Mouse (Mus musculus): ENCODE results near the gene Pmepa1. TPM values are rescaled to one million over a fixed set of nuclear protein-coding genes. Genes with fewer than 3 reads are reported as not detected.
A peak's percentile ranks its signal among the peaks of the same experiment; 100 is the strongest.

Pmepa1 gene
- polyA plus RNA-seq, 1 experiment from 2014 or later: 4.6 TPM

GRCm38 (mm10) chr2:173264467-173265128 lies 11.7 kb downstream of the Pmepa1 start:
- H3K27me3 ChIP-seq (replicated peaks): no peaks in the 10 kb centered on the region
- no peaks in the 10 kb centered on the region for H3K36me3 ChIP-seq
- peaks cover 75% of the 10 kb centered on the region for H3K4me1 ChIP-seq
- H3K9ac ChIP-seq (replicated peaks): no peak overlapping the region
- H3K27ac ChIP-seq (replicated peaks): no peak overlapping the region; the same call in 1 of the 2 replicates
- H3K4me2 ChIP-seq: no peak overlapping the region
- 25% methylated on average over 13 of the region's 13 CpGs for WGBS
- no peaks in the 10 kb centered on the region for H3K9me3 ChIP-seq (replicated peaks)
- ATAC-seq (ENCODE audit: low FRiP score): peak; percentile 20; the same call in 1 of the 2 replicates
- H3K4me3 ChIP-seq (replicated peaks): no peak overlapping the region

- H3K4me3 ChIP-seq (replicated peaks): no peak overlapping the region
- H3K4me1 ChIP-seq: peaks cover 78% of the 10 kb centered on the region
- H3K27me3 ChIP-seq (replicated peaks): no peaks in the 10 kb centered on the region
- H3K9me3 ChIP-seq (replicated peaks): no peaks in the 10 kb centered on the region
- H3K4me2 ChIP-seq: no peak overlapping the region
- H3K36me3 ChIP-seq: no peaks in the 10 kb centered on the region
- 63% methylated on average over 11 of the region's 11 CpGs for WGBS
- H3K27ac ChIP-seq (replicated peaks): no peak overlapping the region
- ATAC-seq (ENCODE audit: low FRiP score): 0 out of 2 replicates have a peak, but pooled peaks have one; percentile 14
- no peak overlapping the region for H3K9ac ChIP-seq (replicated peaks)
These were observed 12.6 kb downstream of the Pmepa1 start for GRCm38 (mm10) chr2:173263636-173264330.

- no peak for ATAC-seq (ENCODE audit: low FRiP score)
- Histone ChIP-seq H3K9ac (replicated peaks) (no peak overlapping the region), H3K9me3 (replicated peaks) (no peaks in the 10 kb centered on the region), H3K36me3 (no peaks in the 10 kb centered on the region), H3K27me3 (replicated peaks) (no peaks in the 10 kb centered on the region), H3K4me1 (peaks cover 90% of the 10 kb centered on the region), H3K4me3 (replicated peaks) (no peak overlapping the region), H3K27ac (replicated peaks) (no peak overlapping the region), H3K4me2 (no peak overlapping the region)
- WGBS: 52% methylated on average over 10 of the region's 10 CpGs
These were observed 14.8 kb downstream of the Pmepa1 start for GRCm38 (mm10) chr2:173261497-173261896.

- Histone ChIP-seq H3K9ac (replicated peaks) (no peak overlapping the region), H3K4me1 (peaks cover 90% of the 10 kb centered on the region), H3K27ac (replicated peaks) (peak overlapping the region; percentile 28; the same call in 1 of the 2 replicates)
These were observed 17.8 kb downstream of the Pmepa1 start for GRCm38 (mm10) chr2:173258459-173259091.

GRCm38 (mm10) chr2:173257610-173258009 lies 18.7 kb downstream of the Pmepa1 start:
- 22% methylated on average over 7 of the region's 7 CpGs for WGBS
- Histone ChIP-seq H3K36me3 (no peaks in the 10 kb centered on the region), H3K4me1 (peaks cover 96% of the 10 kb centered on the region), H3K27ac (replicated peaks) (peak overlapping the region; percentile 28; the same call in 1 of the 2 replicates), H3K9me3 (replicated peaks) (no peaks in the 10 kb centered on the region), H3K9ac (replicated peaks) (no peak overlapping the region), H3K4me3 (replicated peaks) (no peak overlapping the region), H3K4me2 (no peak overlapping the region), H3K27me3 (replicated peaks) (no peaks in the 10 kb centered on the region)
- peak; percentile 51 for ATAC-seq (ENCODE audit: low FRiP score)

More at GRCm38 (mm10) chr2:173258459-173259091, 17.8 kb downstream of the Pmepa1 start:
- Histone ChIP-seq H3K4me2 (no peak overlapping the region; the same call in 1 of the 2 replicates), H3K27me3 (replicated peaks) (no peaks in the 10 kb centered on the region), H3K4me3 (replicated peaks) (no peak overlapping the region), H3K36me3 (no peaks in the 10 kb centered on the region), H3K9me3 (replicated peaks) (no peaks in the 10 kb centered on the region)
- WGBS: 13% methylated on average over 9 of the region's 9 CpGs
- ATAC-seq (ENCODE audit: low FRiP score): no peak

GRCm38 (mm10) chr2:173256552-173256949 lies 19.8 kb downstream of the Pmepa1 start:
- Histone ChIP-seq H3K27ac (replicated peaks) (no peak overlapping the region), H3K4me2 (no peak overlapping the region), H3K27me3 (replicated peaks) (no peaks in the 10 kb centered on the region), H3K36me3 (no peaks in the 10 kb centered on the region), H3K4me3 (replicated peaks) (no peak overlapping the region), H3K4me1 (peaks cover 96% of the 10 kb centered on the region), H3K9me3 (replicated peaks) (no peaks in the 10 kb centered on the region), H3K9ac (replicated peaks) (no peak overlapping the region)
- no peak for ATAC-seq (ENCODE audit: low FRiP score)
- 82% methylated on average over 4 of the region's 4 CpGs for WGBS

GRCm38 (mm10) chr2:173255810-173256551 lies 20.4 kb downstream of the Pmepa1 start:
- WGBS: 49% methylated on average over 7 of the region's 7 CpGs
- Histone ChIP-seq H3K4me2 (no peak overlapping the region), H3K27ac (replicated peaks) (no peak overlapping the region), H3K4me3 (replicated peaks) (no peak overlapping the region), H3K9ac (replicated peaks) (no peak overlapping the region), H3K36me3 (no peaks in the 10 kb centered on the region), H3K9me3 (replicated peaks) (no peaks in the 10 kb centered on the region), H3K4me1 (peaks cover 96% of the 10 kb centered on the region), H3K27me3 (replicated peaks) (no peaks in the 10 kb centered on the region)
- no peak for ATAC-seq (ENCODE audit: low FRiP score)

- no peaks in the 10 kb centered on the region for H3K27me3 ChIP-seq (replicated peaks)
- H3K4me1 ChIP-seq: peaks cover 98% of the 10 kb centered on the region
- 0 out of 2 replicates have a peak overlapping the region, but pooled peaks have one; percentile 23 for H3K9ac ChIP-seq (replicated peaks)
- no peak for ATAC-seq (ENCODE audit: low FRiP score)
- no peaks in the 10 kb centered on the region for H3K36me3 ChIP-seq
- H3K4me2 ChIP-seq: peak overlapping the region; percentile 40; the same call in 1 of the 2 replicates
- no peak overlapping the region for H3K4me3 ChIP-seq (replicated peaks)
- WGBS: 8% methylated on average over 26 of the region's 26 CpGs
- H3K27ac ChIP-seq (replicated peaks): peak overlapping the region; percentile 64
- H3K9me3 ChIP-seq (replicated peaks): no peaks in the 10 kb centered on the region
These were observed 22.3 kb downstream of the Pmepa1 start for GRCm38 (mm10) chr2:173253761-173254662.

- H3K27ac ChIP-seq (replicated peaks): no peak overlapping the region
- H3K9me3 ChIP-seq (replicated peaks): no peaks in the 10 kb centered on the region
- no peak overlapping the region; the same call in 1 of the 2 replicates for H3K4me2 ChIP-seq
- ATAC-seq (ENCODE audit: low FRiP score): no peak
- no peak overlapping the region for H3K9ac ChIP-seq (replicated peaks)
- 47% methylated on average over 9 of the region's 9 CpGs for WGBS
- no peak overlapping the region for H3K4me3 ChIP-seq (replicated peaks)
- no peaks in the 10 kb centered on the region for H3K36me3 ChIP-seq
- no peaks in the 10 kb centered on the region for H3K27me3 ChIP-seq (replicated peaks)
- H3K4me1 ChIP-seq: peaks cover 91% of the 10 kb centered on the region
These were observed 24.7 kb downstream of the Pmepa1 start for GRCm38 (mm10) chr2:173251675-173252074.

GRCm38 (mm10) chr2:173251133-173251532 lies 25.2 kb downstream of the Pmepa1 start:
- WGBS: 41% methylated on average over 7 of the region's 7 CpGs

More at GRCm38 (mm10) chr2:173251133-173251532, 25.2 kb downstream of the Pmepa1 start:
- H3K27me3 ChIP-seq (replicated peaks): no peaks in the 10 kb centered on the region
- H3K36me3 ChIP-seq: no peaks in the 10 kb centered on the region
- no peak overlapping the region for H3K4me2 ChIP-seq
- no peaks in the 10 kb centered on the region for H3K9me3 ChIP-seq (replicated peaks)
- peaks cover 89% of the 10 kb centered on the region for H3K4me1 ChIP-seq
- ATAC-seq (ENCODE audit: low FRiP score): no peak
- H3K4me3 ChIP-seq (replicated peaks): no peak overlapping the region
- H3K27ac ChIP-seq (replicated peaks): no peak overlapping the region
- H3K9ac ChIP-seq (replicated peaks): no peak overlapping the region
